Mouse (Mus musculus) neural tube, embryonic 15.5 days (tissue): ENCODE measurements around the gene Ccdc39. TPM values are rescaled to one million over a fixed set of nuclear protein-coding genes. Genes with fewer than 3 reads are reported as not detected.

Experiments used
- polyA plus RNA-seq: library from polyadenylated mRNA; unstranded; fragments of >200 nt; fragmentation: Nextera tagmentation; extraction: Ambion mirVana; gene quantifications from 2 replicates; pipeline ENCODE4 v1.2.1, GENCODE M21; 2015

The Ccdc39 gene
- polyA plus RNA-seq, 1 experiment from 2014 or later: 13.3 TPM

Other genes starting within 250 kb of the Ccdc39 start
- 67.3 and 71.4 TPM in 2 replicates for gene Ttc14, start 44.5 kb downstream of the Ccdc39 start, polyA plus RNA-seq
- 35.2 and 40.3 TPM in 2 replicates for gene Fxr1, start 175.6 kb upstream of the Ccdc39 start, polyA plus RNA-seq
- gene Dnajc19, start 237.0 kb upstream of the Ccdc39 start, polyA plus RNA-seq: 132 and 133 TPM in 2 replicates